Mouse (Mus musculus) intestine, embryonic 16.5 days (tissue): ENCODE measurements around the gene Epb41l1. TPM values are rescaled to one million over a fixed set of nuclear protein-coding genes. Genes with fewer than 3 reads are reported as not detected.

Experiments used
- ATAC-seq: fragments of 200-750 bp; cut with Nextera tagmentation; 2 replicates; pipeline ENCODE4 v1.8.0; 2017; ENCODE audit warnings: moderate TSS enrichment, moderate library complexity
- H3K27ac ChIP-seq: fragments of 300-500 bp; sonication (generic); 2 replicates; pipeline ENCODE4 v1.5.1; 2014; ENCODE audit warnings: mild to moderate bottlenecking, low read length
- H3K27me3 ChIP-seq: fragments of 300-500 bp; sonication (generic); replicated peaks from 2 replicates; pipeline ENCODE4 v1.6.1; 2014; ENCODE audit warnings: low read length, control low read depth, mixed read lengths; ENCODE audit not compliant: control insufficient read depth, insufficient read depth
- H3K36me3 ChIP-seq: fragments of 300-500 bp; sonication (generic); 2 replicates; pipeline ENCODE4 v1.6.1; 2014; ENCODE audit warnings: low read length, control low read depth; ENCODE audit not compliant: control insufficient read depth, insufficient read depth
- H3K4me1 ChIP-seq: fragments of 300-500 bp; sonication (generic); 2 replicates; pipeline ENCODE4 v1.6.1; 2014; ENCODE audit warnings: low read length, control low read depth, mixed read lengths; ENCODE audit not compliant: control insufficient read depth, insufficient read depth
- H3K4me2 ChIP-seq: fragments of 300-500 bp; sonication (generic); 2 replicates; pipeline ENCODE4 v1.6.1; 2014; ENCODE audit warnings: low read depth, low read length, control low read depth
- H3K4me3 ChIP-seq: fragments of 300-500 bp; sonication (generic); 2 replicates; pipeline ENCODE4 v1.5.1; 2014; ENCODE audit warnings: mild to moderate bottlenecking, low read length
- H3K9ac ChIP-seq: fragments of 300-500 bp; sonication (generic); 2 replicates; pipeline ENCODE4 v1.6.1; 2014; ENCODE audit warnings: low read depth, low read length
- H3K9me3 ChIP-seq: fragments of 300-500 bp; sonication (generic); 2 replicates; pipeline ENCODE4 v1.6.1; 2016; ENCODE audit warnings: low read length, control low read depth; ENCODE audit not compliant: control insufficient read depth
- WGBS: fragments of 180-500 bp; shearing (Covaris S2); extraction: QIAGEN DNeasy Blood & Tissue Kit; methylation state at CpG from one replicate; pipeline ENCODE4 v1.1.7; 2014; 5-methylcytosine and 5-hydroxymethylcytosine counted together
- polyA plus RNA-seq: library from polyadenylated mRNA; unstranded; fragments of >200 nt; fragmentation: Nextera tagmentation; extraction: Ambion mirVana; gene quantifications from 2 replicates; pipeline ENCODE4 v1.2.1, GENCODE M21; 2015

Epb41l1 gene
- polyA plus RNA-seq, 1 experiment from 2014 or later = 1.7 TPM

GRCm38 (mm10) chr2:156420327-156420693, 399 bp upstream of the Epb41l1 start:
- 17% methylated on average over 14 of the region's 14 CpGs for WGBS

GRCm38 (mm10) chr2:156421381-156422110, 837 bp downstream of the Epb41l1 start:
- under 1% methylated on average over 36 of the region's 36 CpGs for WGBS

More at GRCm38 (mm10) chr2:156420327-156420693, 399 bp upstream of the Epb41l1 start:
- peak overlapping the region; percentile 68 for H3K4me3 ChIP-seq
- ATAC-seq = no peak; the same call in 1 of the 2 replicates
- peaks cover 18% of the 10 kb centered on the region for H3K4me1 ChIP-seq
- H3K4me2 ChIP-seq = peak overlapping the region; percentile 98
- H3K27ac ChIP-seq = no peak overlapping the region
- H3K9me3 ChIP-seq = no peaks in the 10 kb centered on the region
- no peaks in the 10 kb centered on the region for H3K36me3 ChIP-seq
- peak overlapping the region; percentile 74 for H3K9ac ChIP-seq
- H3K27me3 ChIP-seq = no peaks in the 10 kb centered on the region; the same call in 1 of the 2 replicates

GRCm38 (mm10) chr2:156422631-156423030, 1.9 kb downstream of the Epb41l1 start:
- Histone ChIP-seq H3K27ac (no peak overlapping the region), H3K36me3 (no peaks in the 10 kb centered on the region), H3K9me3 (no peaks in the 10 kb centered on the region), H3K4me1 (peaks cover 13% of the 10 kb centered on the region; the same call in 1 of the 2 replicates), H3K4me2 (peak overlapping the region; percentile 13; the same call in 1 of the 2 replicates), H3K9ac (no peak overlapping the region), H3K4me3 (no peak overlapping the region), H3K27me3 (no peaks in the 10 kb centered on the region; the same call in 1 of the 2 replicates)
- ATAC-seq = no peak
- 10% methylated on average over 8 of the region's 8 CpGs for WGBS

More at GRCm38 (mm10) chr2:156421381-156422110, 837 bp downstream of the Epb41l1 start:
- Histone ChIP-seq H3K9me3 (no peaks in the 10 kb centered on the region), H3K4me2 (peak overlapping the region; percentile 98), H3K9ac (peak overlapping the region; percentile 74), H3K36me3 (no peaks in the 10 kb centered on the region), H3K27ac (no peak overlapping the region), H3K27me3 (no peaks in the 10 kb centered on the region; the same call in 1 of the 2 replicates), H3K4me1 (peaks cover 15% of the 10 kb centered on the region), H3K4me3 (peak overlapping the region; percentile 68)
- peak; percentile 67 for ATAC-seq

GRCm38 (mm10) chr2:156423672-156424071, 3.0 kb downstream of the Epb41l1 start:
- ATAC-seq = no peak
- Histone ChIP-seq H3K9me3 (no peaks in the 10 kb centered on the region), H3K27ac (no peak overlapping the region), H3K9ac (no peak overlapping the region), H3K4me2 (no peak overlapping the region), H3K4me3 (no peak overlapping the region), H3K27me3 (no peaks in the 10 kb centered on the region; the same call in 1 of the 2 replicates), H3K4me1 (peaks cover 13% of the 10 kb centered on the region; the same call in 1 of the 2 replicates), H3K36me3 (no peaks in the 10 kb centered on the region)
- WGBS = 83% methylated on average over 4 of the region's 4 CpGs

- Histone ChIP-seq H3K27me3 (no peaks in the 10 kb centered on the region; the same call in 1 of the 2 replicates), H3K9ac (no peak overlapping the region), H3K27ac (no peak overlapping the region), H3K36me3 (no peaks in the 10 kb centered on the region), H3K4me1 (peaks cover 10% of the 10 kb centered on the region; the same call in 1 of the 2 replicates), H3K4me2 (no peak overlapping the region), H3K4me3 (no peak overlapping the region), H3K9me3 (no peaks in the 10 kb centered on the region)
- 51% methylated on average over 2 of the region's 2 CpGs for WGBS
- ATAC-seq = no peak
These were observed 4.9 kb downstream of the Epb41l1 start for GRCm38 (mm10) chr2:156425618-156426017.

- no peaks in the 10 kb centered on the region; the same call in 1 of the 2 replicates for H3K27me3 ChIP-seq
- WGBS = 63% methylated on average over 4 of the region's 4 CpGs
- H3K36me3 ChIP-seq = no peaks in the 10 kb centered on the region
- no peak overlapping the region for H3K27ac ChIP-seq
- no peak overlapping the region for H3K4me2 ChIP-seq
- ATAC-seq = no peak
- no peak overlapping the region for H3K4me3 ChIP-seq
- H3K9ac ChIP-seq = no peak overlapping the region
- H3K9me3 ChIP-seq = no peaks in the 10 kb centered on the region
- 0 out of 2 replicates have a peak, but pooled peaks cover 10% of the 10 kb centered on the region for H3K4me1 ChIP-seq
These were observed 5.4 kb downstream of the Epb41l1 start for GRCm38 (mm10) chr2:156426151-156426550.

GRCm38 (mm10) chr2:156429836-156430235, 9.1 kb downstream of the Epb41l1 start:
- Histone ChIP-seq H3K4me3 (no peak overlapping the region), H3K9ac (no peak overlapping the region), H3K27me3 (no peaks in the 10 kb centered on the region; the same call in 1 of the 2 replicates), H3K4me2 (no peak overlapping the region), H3K9me3 (no peaks in the 10 kb centered on the region), H3K27ac (no peak overlapping the region), H3K36me3 (no peaks in the 10 kb centered on the region), H3K4me1 (peaks cover 17% of the 10 kb centered on the region)
- 53% methylated on average over 10 of the region's 10 CpGs for WGBS
- no peak for ATAC-seq

GRCm38 (mm10) chr2:156430326-156430725, 9.6 kb downstream of the Epb41l1 start:
- H3K27me3 ChIP-seq = no peaks in the 10 kb centered on the region
- H3K4me2 ChIP-seq = no peak overlapping the region
- H3K27ac ChIP-seq = no peak overlapping the region
- H3K36me3 ChIP-seq = no peaks in the 10 kb centered on the region
- H3K4me3 ChIP-seq = no peak overlapping the region
- H3K9ac ChIP-seq = no peak overlapping the region
- no peak for ATAC-seq
- 31% methylated on average over 4 of the region's 4 CpGs for WGBS
- no peaks in the 10 kb centered on the region for H3K9me3 ChIP-seq
- peaks cover 22% of the 10 kb centered on the region for H3K4me1 ChIP-seq

- 73% methylated on average over 6 of the region's 6 CpGs for WGBS
- no peak overlapping the region for H3K9ac ChIP-seq
- ATAC-seq = no peak
- H3K9me3 ChIP-seq = no peaks in the 10 kb centered on the region
- no peak overlapping the region for H3K27ac ChIP-seq
- no peak overlapping the region for H3K4me3 ChIP-seq
- H3K36me3 ChIP-seq = no peaks in the 10 kb centered on the region
- no peaks in the 10 kb centered on the region for H3K27me3 ChIP-seq
- peaks cover 24% of the 10 kb centered on the region for H3K4me1 ChIP-seq
- no peak overlapping the region for H3K4me2 ChIP-seq
These were observed 10.7 kb downstream of the Epb41l1 start for GRCm38 (mm10) chr2:156431409-156431808.
